Mouse (Mus musculus) myocyte (in vitro differentiated cells): Measurements from ENCODE around the gene Crybg2. TPM values are rescaled to one million over a fixed set of nuclear protein-coding genes. Genes with fewer than 3 reads are reported as not detected.

Experiments
- H3K27me3 ChIP-seq: one replicate; pipeline ENCODE4 v1.6.1; 2011; ENCODE audit not compliant: control insufficient read depth, insufficient read depth, insufficient read length
- H3K36me3 ChIP-seq: one replicate; pipeline ENCODE4 v1.6.1; 2011; ENCODE audit not compliant: control insufficient read depth, insufficient read depth
- H3K4me2 ChIP-seq: one replicate; pipeline ENCODE4 v1.6.1; 2011; ENCODE audit warnings: low read depth, control low read depth
- H3K4me3 ChIP-seq: one replicate; pipeline ENCODE4 v1.5.1; 2011; ENCODE audit warnings: mild to moderate bottlenecking, control low read depth, moderate library complexity
- H3K79me2 ChIP-seq: one replicate; pipeline ENCODE4 v1.6.1; 2011; ENCODE audit not compliant: control insufficient read depth, insufficient read depth
- H3ac ChIP-seq: one replicate; pipeline ENCODE4 v1.6.1; 2011; ENCODE audit not compliant: control insufficient read depth, insufficient read length
- CEBPB ChIP-seq: IDR thresholded peaks from 2 replicates; pipeline ENCODE4 v1.6.1; 2011; ENCODE audit warnings: mild to moderate bottlenecking, moderate library complexity; ENCODE audit not compliant: poor library complexity, insufficient read depth, severe bottlenecking
- E2F4 ChIP-seq: IDR thresholded peaks from one replicate; pipeline ENCODE4 v1.6.1; 2011; ENCODE audit warnings: mild to moderate bottlenecking, control low read depth, moderate library complexity; ENCODE audit not compliant: insufficient read depth
- MAX ChIP-seq: IDR thresholded peaks from one replicate; pipeline ENCODE4 v1.6.1; 2011; ENCODE audit warnings: low read depth, mild to moderate bottlenecking, control low read depth
- MYOD1 ChIP-seq, 3 experiments: IDR thresholded peaks; one replicate each; pipeline ENCODE4 v1.6.1; 2011; ENCODE audit warnings: control low read depth in 2 of 3, low read depth in 2 of 3, mild to moderate bottlenecking in 2 of 3, moderate library complexity in 1 of 3; ENCODE audit not compliant: insufficient read length in 2 of 3, control insufficient read depth in 1 of 3
- MYOG ChIP-seq, 3 experiments: IDR thresholded peaks; one replicate each; pipeline ENCODE4 v1.6.1; 2011; ENCODE audit warnings: control low read depth in 2 of 3, low read depth in 2 of 3, mild to moderate bottlenecking in 2 of 3; ENCODE audit not compliant: insufficient read length in 2 of 3, control insufficient read depth in 1 of 3, insufficient read depth in 1 of 3
- POLR2A ChIP-seq: IDR thresholded peaks from one replicate; pipeline ENCODE4 v1.6.1; 2011; ENCODE audit warnings: low read depth, mild to moderate bottlenecking, control low read depth, moderate library complexity; ENCODE audit not compliant: insufficient read length
- POLR2AphosphoS2 ChIP-seq: IDR thresholded peaks from one replicate; pipeline ENCODE4 v1.6.1; 2011; ENCODE audit warnings: low read depth, control low read depth; ENCODE audit not compliant: insufficient read length
- REST ChIP-seq: IDR thresholded peaks from one replicate; pipeline ENCODE4 v1.6.1; 2011; ENCODE audit warnings: mild to moderate bottlenecking, control low read depth, moderate library complexity; ENCODE audit not compliant: insufficient read depth, insufficient read length
- SRF ChIP-seq: IDR thresholded peaks from one replicate; pipeline ENCODE4 v1.6.1; 2011; ENCODE audit warnings: low read depth; ENCODE audit not compliant: control insufficient read depth, insufficient read length
- TCF12 ChIP-seq: IDR thresholded peaks from one replicate; pipeline ENCODE4 v1.6.1; 2011; ENCODE audit warnings: mild to moderate bottlenecking, control low read depth; ENCODE audit not compliant: poor library complexity, insufficient read depth, severe bottlenecking
- TCF3 ChIP-seq: IDR thresholded peaks from one replicate; pipeline ENCODE4 v1.6.1; 2011; ENCODE audit warnings: low read depth, control low read depth; ENCODE audit not compliant: insufficient read length
- USF1 ChIP-seq: IDR thresholded peaks from one replicate; pipeline ENCODE4 v1.6.1; 2011; ENCODE audit warnings: low read depth, mild to moderate bottlenecking, control low read depth, moderate library complexity
- polyA plus RNA-seq: library from polyadenylated mRNA; unstranded; fragments of >200 nt; fragmentation: generic; extraction: Trizol; gene quantifications from one replicate; pipeline ENCODE4 v1.2.1, GENCODE M21; 2012; ENCODE audit warnings: missing spikeins

Crybg2 gene
- polyA plus RNA-seq, 1 experiment = 0.58 TPM

DNA sequence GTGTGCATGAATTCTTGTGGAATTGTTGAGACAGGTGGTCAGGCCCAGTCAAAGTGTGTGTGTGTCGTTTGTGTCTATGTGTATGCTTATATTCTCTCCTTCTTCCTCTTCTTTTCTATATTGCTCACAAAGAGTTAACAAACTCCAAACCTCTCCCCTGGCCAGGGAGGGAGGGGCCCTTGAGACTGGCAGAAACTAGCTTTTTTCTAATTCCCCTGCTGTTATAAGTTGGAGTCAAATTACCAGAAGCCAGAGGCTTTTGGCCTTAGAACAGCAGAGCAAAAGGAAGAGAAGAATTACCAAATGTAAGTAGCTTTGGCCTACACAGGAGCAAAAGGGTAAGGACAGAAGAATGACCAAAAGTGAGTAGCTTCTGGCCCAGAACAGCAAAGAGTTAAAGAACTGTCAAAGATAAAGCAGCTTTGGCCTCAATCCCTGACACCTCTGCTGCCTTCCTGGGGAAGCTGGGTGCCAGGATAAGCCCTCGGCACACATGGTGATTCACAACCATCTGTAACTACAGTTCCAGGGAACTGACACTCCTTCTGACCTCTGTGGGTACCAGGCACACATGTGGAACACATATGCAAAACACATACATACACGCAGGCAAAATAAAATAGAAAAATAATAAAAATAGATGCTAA, 75.8 kb downstream of the Crybg2 start:
- no peak overlapping the region for H3K4me3 ChIP-seq
- TF ChIP-seq CEBPB = no peak
- no peak for TF ChIP-seq E2F4
- TF ChIP-seq MYOD1 (IDR thresholded peaks at IDR 0.05; ENCODE audit: control insufficient read depth in 1 of 3, insufficient read length in 2 of 3, low read depth in 2 of 3) = no peak
- TF ChIP-seq TCF12 = no peak
- TF ChIP-seq REST = no peak
- TF ChIP-seq MYOG (IDR thresholded peaks at IDR 0.05; ENCODE audit: control insufficient read depth in 1 of 3, insufficient read depth in 1 of 3, insufficient read length in 2 of 3, low read depth in 2 of 3) = no peak
- TF ChIP-seq TCF3 = no peak
- no peak for TF ChIP-seq USF1
- TF ChIP-seq SRF = no peak
- no peak for TF ChIP-seq POLR2AphosphoS2
- no peak for TF ChIP-seq MAX
- no peak for TF ChIP-seq POLR2A
- H3ac ChIP-seq = no peak overlapping the region
- H3K27me3 ChIP-seq = no peaks in the 10 kb centered on the region
- no peaks in the 10 kb centered on the region for H3K79me2 ChIP-seq
- H3K4me2 ChIP-seq = no peak overlapping the region
- peaks cover 9% of the 10 kb centered on the region for H3K36me3 ChIP-seq

GRCm38 (mm10) chr4:134138857-134139256, 78.2 kb downstream of the Crybg2 start:
- H3K36me3 ChIP-seq = peaks cover 9% of the 10 kb centered on the region
- no peak overlapping the region for H3K4me3 ChIP-seq
- no peak overlapping the region for H3ac ChIP-seq
- no peak for TF ChIP-seq TCF12
- no peak for TF ChIP-seq POLR2A
- no peak for TF ChIP-seq MAX
- no peak for TF ChIP-seq SRF
- no peak for TF ChIP-seq TCF3
- TF ChIP-seq E2F4 = no peak
- TF ChIP-seq MYOG (IDR thresholded peaks at IDR 0.05; ENCODE audit: control insufficient read depth in 1 of 3, insufficient read depth in 1 of 3, insufficient read length in 2 of 3, low read depth in 2 of 3) = no peak
- no peak for TF ChIP-seq REST
- no peak for TF ChIP-seq POLR2AphosphoS2
- no peak for TF ChIP-seq MYOD1 (IDR thresholded peaks at IDR 0.05; ENCODE audit: control insufficient read depth in 1 of 3, insufficient read length in 2 of 3, low read depth in 2 of 3)
- no peak for TF ChIP-seq USF1
- H3K79me2 ChIP-seq = no peaks in the 10 kb centered on the region
- no peaks in the 10 kb centered on the region for H3K27me3 ChIP-seq
- no peak overlapping the region for H3K4me2 ChIP-seq

Other genes with a start within 250 kb of the Crybg2 start
- 1.7 TPM for gene Rps6ka1, start 173.0 kb upstream of the Crybg2 start, polyA plus RNA-seq
- gene Hmgn2, start 92.2 kb upstream of the Crybg2 start, polyA plus RNA-seq = 108 TPM
- gene Dhdds, start 59.9 kb upstream of the Crybg2 start, polyA plus RNA-seq = 30.5 TPM
- 0.16 TPM for gene Lin28a, start 42.0 kb upstream of the Crybg2 start, polyA plus RNA-seq
- gene Zfp683, start 7.0 kb upstream of the Crybg2 start, polyA plus RNA-seq = not detected
- not detected for gene Cd52, start 34.3 kb downstream of the Crybg2 start, polyA plus RNA-seq
- 1.5 TPM for gene Ubxn11, start 41.8 kb downstream of the Crybg2 start, polyA plus RNA-seq
- 262 TPM for gene Sh3bgrl3, start 68.0 kb downstream of the Crybg2 start, polyA plus RNA-seq
- 21.4 TPM for gene Cep85, start 126.3 kb downstream of the Crybg2 start, polyA plus RNA-seq
- gene Gm7534, start 142.2 kb downstream of the Crybg2 start, polyA plus RNA-seq = not detected
- not detected for gene Catsper4, start 166.6 kb downstream of the Crybg2 start, polyA plus RNA-seq
- gene Cnksr1, start 177.6 kb downstream of the Crybg2 start, polyA plus RNA-seq = 0.29 TPM
- gene E130218I03Rik, start 182.8 kb downstream of the Crybg2 start, polyA plus RNA-seq = 0.43 TPM
- gene Zfp593, start 184.8 kb downstream of the Crybg2 start, polyA plus RNA-seq = 15.7 TPM
- gene Gm30191, start 186.1 kb downstream of the Crybg2 start, polyA plus RNA-seq = not detected
- gene Grrp1, start 193.3 kb downstream of the Crybg2 start, polyA plus RNA-seq = 0.17 TPM
- 1.6 TPM for gene Pdik1l, start 227.1 kb downstream of the Crybg2 start, polyA plus RNA-seq